Mouse (Mus musculus) myocyte (in vitro differentiated cells): ENCODE results near the gene Pdha1. TPM values are rescaled to one million over a fixed set of nuclear protein-coding genes. Genes with fewer than 3 reads are reported as not detected.

Source experiments
- H3K27me3 ChIP-seq: one replicate; pipeline ENCODE4 v1.6.1; 2011; ENCODE audit not compliant: control insufficient read depth, insufficient read depth, insufficient read length
- H3K36me3 ChIP-seq: one replicate; pipeline ENCODE4 v1.6.1; 2011; ENCODE audit not compliant: control insufficient read depth, insufficient read depth
- H3K4me2 ChIP-seq: one replicate; pipeline ENCODE4 v1.6.1; 2011; ENCODE audit warnings: low read depth, control low read depth
- H3K4me3 ChIP-seq: one replicate; pipeline ENCODE4 v1.5.1; 2011; ENCODE audit warnings: mild to moderate bottlenecking, control low read depth, moderate library complexity
- H3K79me2 ChIP-seq: one replicate; pipeline ENCODE4 v1.6.1; 2011; ENCODE audit not compliant: control insufficient read depth, insufficient read depth
- H3ac ChIP-seq: one replicate; pipeline ENCODE4 v1.6.1; 2011; ENCODE audit not compliant: control insufficient read depth, insufficient read length
- CEBPB ChIP-seq: IDR thresholded peaks from 2 replicates; pipeline ENCODE4 v1.6.1; 2011; ENCODE audit warnings: mild to moderate bottlenecking, moderate library complexity; ENCODE audit not compliant: poor library complexity, insufficient read depth, severe bottlenecking
- E2F4 ChIP-seq: IDR thresholded peaks from one replicate; pipeline ENCODE4 v1.6.1; 2011; ENCODE audit warnings: mild to moderate bottlenecking, control low read depth, moderate library complexity; ENCODE audit not compliant: insufficient read depth
- MAX ChIP-seq: IDR thresholded peaks from one replicate; pipeline ENCODE4 v1.6.1; 2011; ENCODE audit warnings: low read depth, mild to moderate bottlenecking, control low read depth
- MYOD1 ChIP-seq, 3 experiments: IDR thresholded peaks; one replicate each; pipeline ENCODE4 v1.6.1; 2011; ENCODE audit warnings: control low read depth in 2 of 3, low read depth in 2 of 3, mild to moderate bottlenecking in 2 of 3, moderate library complexity in 1 of 3; ENCODE audit not compliant: insufficient read length in 2 of 3, control insufficient read depth in 1 of 3
- MYOG ChIP-seq, 3 experiments: IDR thresholded peaks; one replicate each; pipeline ENCODE4 v1.6.1; 2011; ENCODE audit warnings: control low read depth in 2 of 3, low read depth in 2 of 3, mild to moderate bottlenecking in 2 of 3; ENCODE audit not compliant: insufficient read length in 2 of 3, control insufficient read depth in 1 of 3, insufficient read depth in 1 of 3
- POLR2A ChIP-seq: IDR thresholded peaks from one replicate; pipeline ENCODE4 v1.6.1; 2011; ENCODE audit warnings: low read depth, mild to moderate bottlenecking, control low read depth, moderate library complexity; ENCODE audit not compliant: insufficient read length
- POLR2AphosphoS2 ChIP-seq: IDR thresholded peaks from one replicate; pipeline ENCODE4 v1.6.1; 2011; ENCODE audit warnings: low read depth, control low read depth; ENCODE audit not compliant: insufficient read length
- REST ChIP-seq: IDR thresholded peaks from one replicate; pipeline ENCODE4 v1.6.1; 2011; ENCODE audit warnings: mild to moderate bottlenecking, control low read depth, moderate library complexity; ENCODE audit not compliant: insufficient read depth, insufficient read length
- SRF ChIP-seq: IDR thresholded peaks from one replicate; pipeline ENCODE4 v1.6.1; 2011; ENCODE audit warnings: low read depth; ENCODE audit not compliant: control insufficient read depth, insufficient read length
- TCF12 ChIP-seq: IDR thresholded peaks from one replicate; pipeline ENCODE4 v1.6.1; 2011; ENCODE audit warnings: mild to moderate bottlenecking, control low read depth; ENCODE audit not compliant: poor library complexity, insufficient read depth, severe bottlenecking
- TCF3 ChIP-seq: IDR thresholded peaks from one replicate; pipeline ENCODE4 v1.6.1; 2011; ENCODE audit warnings: low read depth, control low read depth; ENCODE audit not compliant: insufficient read length
- USF1 ChIP-seq: IDR thresholded peaks from one replicate; pipeline ENCODE4 v1.6.1; 2011; ENCODE audit warnings: low read depth, mild to moderate bottlenecking, control low read depth, moderate library complexity
- polyA plus RNA-seq: library from polyadenylated mRNA; unstranded; fragments of >200 nt; fragmentation: generic; extraction: Trizol; gene quantifications from one replicate; pipeline ENCODE4 v1.2.1, GENCODE M21; 2012; ENCODE audit warnings: missing spikeins

Gene Pdha1
- polyA plus RNA-seq, 1 experiment: 95.4 TPM

DNA sequence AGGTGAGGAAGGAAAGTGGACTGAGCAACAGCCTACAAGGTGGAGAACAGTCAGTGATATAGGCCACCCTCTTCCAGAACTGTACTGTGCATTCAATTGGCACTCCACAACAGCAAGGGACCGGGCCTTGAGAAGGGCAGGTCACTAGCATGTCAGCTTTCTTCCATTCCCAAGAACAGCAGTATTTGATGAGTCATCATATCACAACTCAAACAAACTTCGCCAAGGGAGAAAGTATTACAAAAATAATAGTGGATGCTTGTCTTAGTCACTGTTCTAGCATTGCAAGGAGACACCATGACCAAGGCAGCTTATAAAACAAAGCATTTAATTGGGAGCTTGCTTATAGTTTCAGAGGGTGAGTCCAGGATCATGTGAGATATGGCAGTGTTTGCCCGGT, 26.0 kb upstream of the Pdha1 start:
- no peaks in the 10 kb centered on the region for H3K36me3 ChIP-seq
- TF ChIP-seq POLR2A (no peak), MYOD1 (IDR thresholded peaks at IDR 0.05; ENCODE audit: control insufficient read depth in 1 of 3, insufficient read length in 2 of 3, low read depth in 2 of 3) (no peak), CEBPB (no peak), TCF12 (no peak), E2F4 (no peak), SRF (no peak), TCF3 (no peak), REST (no peak), POLR2AphosphoS2 (no peak), MYOG (IDR thresholded peaks at IDR 0.05; ENCODE audit: control insufficient read depth in 1 of 3, insufficient read depth in 1 of 3, insufficient read length in 2 of 3, low read depth in 2 of 3) (no peak), USF1 (no peak), MAX (no peak)
- H3K27me3 ChIP-seq: no peaks in the 10 kb centered on the region
- no peak overlapping the region for H3K4me3 ChIP-seq
- no peak overlapping the region for H3K4me2 ChIP-seq
- H3ac ChIP-seq: no peak overlapping the region
- H3K79me2 ChIP-seq: no peaks in the 10 kb centered on the region

DNA sequence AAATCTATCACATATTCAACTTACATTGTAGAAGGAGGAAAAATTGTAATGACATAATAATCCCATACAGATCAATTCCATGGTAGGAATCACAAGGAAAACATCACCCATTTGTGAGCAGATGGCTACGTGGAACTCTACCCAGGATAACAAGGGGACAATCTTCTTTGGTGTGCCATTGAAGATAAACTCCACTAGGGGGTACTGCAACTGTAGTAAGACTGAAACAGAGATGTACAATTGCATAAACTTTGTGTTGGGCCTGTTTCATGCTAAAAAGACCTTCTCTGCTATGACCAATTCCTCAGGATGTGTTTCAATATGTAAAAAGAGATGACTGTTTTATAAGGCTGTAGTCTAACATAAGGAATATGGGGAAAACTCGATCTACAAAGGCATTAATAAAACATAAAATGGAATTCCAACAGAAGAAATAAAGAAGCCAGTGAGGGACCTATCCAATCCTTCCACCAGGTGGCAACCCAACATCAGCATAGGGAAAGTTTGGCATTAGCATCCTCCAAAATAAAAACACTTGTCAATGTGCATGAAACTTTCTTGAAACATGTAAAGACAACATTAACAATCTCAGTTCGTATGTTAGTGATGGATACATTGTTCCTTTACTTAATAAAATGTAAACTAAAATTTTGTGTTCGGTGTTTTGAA, 15.1 kb upstream of the Pdha1 start:
- TF ChIP-seq POLR2A (no peak), POLR2AphosphoS2 (no peak), SRF (no peak), CEBPB (no peak), USF1 (no peak), REST (no peak), TCF3 (no peak), MYOG (IDR thresholded peaks at IDR 0.05; ENCODE audit: control insufficient read depth in 1 of 3, insufficient read depth in 1 of 3, insufficient read length in 2 of 3, low read depth in 2 of 3) (no peak), MAX (no peak), E2F4 (no peak), TCF12 (no peak), MYOD1 (IDR thresholded peaks at IDR 0.05; ENCODE audit: control insufficient read depth in 1 of 3, insufficient read length in 2 of 3, low read depth in 2 of 3) (no peak)
- Histone ChIP-seq H3K4me2 (no peak overlapping the region), H3K79me2 (no peaks in the 10 kb centered on the region), H3K4me3 (no peak overlapping the region), H3K36me3 (no peaks in the 10 kb centered on the region), H3ac (no peak overlapping the region), H3K27me3 (no peaks in the 10 kb centered on the region)

DNA sequence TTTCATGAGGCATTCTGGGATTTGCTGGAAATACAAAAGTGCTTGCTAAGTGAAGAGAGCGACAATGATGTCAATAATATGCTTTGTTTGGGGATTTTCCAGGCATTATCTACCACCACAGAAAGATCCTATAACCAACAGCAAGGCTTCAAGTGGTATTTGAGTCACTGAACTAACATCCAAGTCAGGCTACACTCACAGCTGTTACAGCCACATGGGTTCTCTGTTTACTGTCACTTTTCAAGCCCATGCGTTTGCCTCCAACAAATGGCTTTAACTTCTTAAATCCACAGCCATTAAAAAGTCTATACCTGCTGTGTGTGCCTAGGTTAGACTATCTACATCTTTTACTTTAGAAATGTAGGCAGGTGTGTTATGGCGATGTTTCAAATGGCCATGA, 10.6 kb upstream of the Pdha1 start:
- H3K4me3 ChIP-seq: no peak overlapping the region
- no peaks in the 10 kb centered on the region for H3K36me3 ChIP-seq
- H3K4me2 ChIP-seq: no peak overlapping the region
- TF ChIP-seq REST: no peak
- TF ChIP-seq POLR2AphosphoS2: no peak
- TF ChIP-seq MYOD1 (IDR thresholded peaks at IDR 0.05; ENCODE audit: control insufficient read depth in 1 of 3, insufficient read length in 2 of 3, low read depth in 2 of 3): peak in 2 of 3 experiments; percentile 49 to 72
- no peaks in the 10 kb centered on the region for H3K79me2 ChIP-seq
- no peaks in the 10 kb centered on the region for H3K27me3 ChIP-seq
- no peak overlapping the region for H3ac ChIP-seq

DNA sequence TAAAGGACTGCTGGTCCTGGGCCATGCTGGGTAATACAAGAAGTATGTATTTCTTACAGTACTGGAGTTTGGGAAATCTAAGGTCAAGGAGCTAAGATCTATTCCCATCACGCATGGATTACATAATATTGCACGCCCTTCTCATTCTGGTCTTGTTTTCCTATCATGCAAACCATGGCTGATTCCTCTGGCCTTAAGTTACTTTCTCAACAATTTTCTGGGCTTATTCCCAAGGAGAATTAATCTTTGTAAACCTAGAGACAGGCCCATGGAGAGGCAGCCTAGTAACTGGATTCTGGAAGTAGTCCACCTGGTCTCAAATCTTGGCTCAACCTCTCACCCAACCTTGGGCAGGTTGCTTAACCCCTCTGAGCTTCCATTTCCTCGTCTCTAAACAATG, 9.2 kb upstream of the Pdha1 start:
- Histone ChIP-seq H3ac (no peak overlapping the region), H3K27me3 (no peaks in the 10 kb centered on the region), H3K4me2 (no peak overlapping the region), H3K36me3 (no peaks in the 10 kb centered on the region), H3K79me2 (no peaks in the 10 kb centered on the region), H3K4me3 (no peak overlapping the region)
- TF ChIP-seq MYOD1 (IDR thresholded peaks at IDR 0.05; ENCODE audit: control insufficient read depth in 1 of 3, insufficient read length in 2 of 3, low read depth in 2 of 3) (no peak), MYOG (IDR thresholded peaks at IDR 0.05; ENCODE audit: control insufficient read depth in 1 of 3, insufficient read depth in 1 of 3, insufficient read length in 2 of 3, low read depth in 2 of 3) (no peak)

DNA sequence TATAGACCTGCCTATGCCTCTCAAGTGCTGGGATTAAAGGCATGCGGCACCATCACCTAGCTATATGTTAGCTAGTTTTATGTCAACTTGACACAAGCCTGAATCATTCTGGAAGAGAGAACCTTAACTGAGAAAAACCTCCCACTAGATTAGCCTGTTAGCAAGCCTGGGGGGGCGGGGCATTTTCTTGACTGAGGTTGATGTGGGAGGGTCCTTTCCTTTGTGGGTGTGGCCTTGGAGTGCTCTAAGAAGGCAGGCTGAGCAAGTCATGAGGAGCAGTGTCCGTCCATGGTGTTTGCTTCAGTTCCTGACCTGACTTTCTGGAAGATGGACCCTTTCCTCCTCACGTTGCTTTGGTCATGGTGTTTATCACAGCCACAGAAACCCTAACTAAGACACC, 8.6 kb upstream of the Pdha1 start:
- no peaks in the 10 kb centered on the region for H3K36me3 ChIP-seq
- no peaks in the 10 kb centered on the region for H3K27me3 ChIP-seq
- H3K79me2 ChIP-seq: no peaks in the 10 kb centered on the region
- H3K4me2 ChIP-seq: no peak overlapping the region
- TF ChIP-seq CEBPB (no peak), MYOG (IDR thresholded peaks at IDR 0.05; ENCODE audit: control insufficient read depth in 1 of 3, insufficient read depth in 1 of 3, insufficient read length in 2 of 3, low read depth in 2 of 3) (no peak), MAX (no peak), E2F4 (no peak), TCF3 (no peak), MYOD1 (IDR thresholded peaks at IDR 0.05; ENCODE audit: control insufficient read depth in 1 of 3, insufficient read length in 2 of 3, low read depth in 2 of 3) (no peak), USF1 (no peak), POLR2AphosphoS2 (no peak), SRF (no peak), REST (no peak), TCF12 (no peak), POLR2A (no peak)
- H3ac ChIP-seq: no peak overlapping the region
- H3K4me3 ChIP-seq: no peak overlapping the region
